ENCODE assay signal across 23 mouse cellular contexts in genomic region chr3:92033892-92034291, GRCm38 (mm10). TPM values are rescaled to one million over a fixed set of nuclear protein-coding genes. Genes with fewer than 3 reads are reported as not detected.
"Had no signal": no experiment of that assay in that cellular context is flagged by ENCODE, and none has a peak within 500 bp of the region (broad histone marks: within the 10 kb centered on the region; RNA-seq: fewer than 3 reads in every experiment).

No protein-coding gene starts in this region.

- H3K36me3 ChIP-seq: kidney, embryonic 15.5 days; limb, embryonic 13.5 days; liver, embryonic 13.5 days; neural tube, embryonic 13.5 days had no signal

- DNase-seq: kidney, adult 11 months; kidney, adult 8-10 months; kidney, postnatal 10 days; kidney, postnatal 36 days; left cerebral cortex, postnatal 4 days; liver, embryonic 13.5 days; lung, embryonic 14.5 days; lung, postnatal 10 days; lung, postnatal 4 days; midbrain, embryonic 14.5 days; thymus, adult 2 months; thymus, postnatal 14 days; thymus, postnatal 4 days had no signal

- H3K4me3 ChIP-seq: kidney, embryonic 15.5 days; limb, embryonic 13.5 days; liver, embryonic 13.5 days; myocyte; neural tube, embryonic 13.5 days had no signal

- H3K27ac ChIP-seq: kidney, embryonic 15.5 days; limb, embryonic 13.5 days; liver, embryonic 13.5 days; neural tube, embryonic 13.5 days had no signal

- H3K9ac ChIP-seq: kidney, embryonic 15.5 days; limb, embryonic 13.5 days; liver, embryonic 13.5 days; lung, embryonic 14.5 days; neural tube, embryonic 13.5 days had no signal

- H3K4me1 ChIP-seq: kidney, embryonic 15.5 days; limb, embryonic 13.5 days; liver, embryonic 13.5 days; neural tube, embryonic 13.5 days had no signal

- H3K9me3 ChIP-seq: kidney, embryonic 15.5 days; limb, embryonic 13.5 days; liver, embryonic 13.5 days; neural tube, embryonic 13.5 days had no signal

- H3K27me3 ChIP-seq: kidney, embryonic 15.5 days; limb, embryonic 13.5 days; liver, embryonic 13.5 days; neural tube, embryonic 13.5 days had no signal

- H3K4me2 ChIP-seq: kidney, embryonic 15.5 days; limb, embryonic 13.5 days; liver, embryonic 13.5 days; lung, embryonic 14.5 days; midbrain, embryonic 11.5 days; neural tube, embryonic 13.5 days had no signal

RNA-seq across cellular contexts. Expression of gene Pglyrp3, which starts 19.5 kb away (rescaled TPM):
- polyA plus RNA-seq: intestine, embryonic 14.5 days; kidney, embryonic 15.5 days; liver, adult 2 months; liver, embryonic 13.5 days; liver, embryonic 16.5 days; lung, embryonic 14.5 days; midbrain, embryonic 11.5 days; midbrain, embryonic 14.5 days; myocyte; neural tube, embryonic 13.5 days; small intestine, adult 2 months; stomach, embryonic 14.5 days had no signal

RNA-seq across cellular contexts. Expression of gene Lor, which starts 49.0 kb away (rescaled TPM):
- polyA plus RNA-seq: liver, embryonic 16.5 days had no signal
